Mouse (Mus musculus) lung, embryonic 15.5 days (tissue): ENCODE data around the gene Gnat2. TPM values are rescaled to one million over a fixed set of nuclear protein-coding genes. Genes with fewer than 3 reads are reported as not detected.

ENCODE experiments used
- ATAC-seq: fragments of 200-750 bp; cut with Nextera tagmentation; 2 replicates; pipeline ENCODE4 v1.8.0; 2017; ENCODE audit warnings: moderate number of reproducible peaks, borderline replicate concordance; ENCODE audit not compliant: low FRiP score, low TSS enrichment; ENCODE audit errors: extremely low read depth
- H3K27ac ChIP-seq: fragments of 300-500 bp; sonication (generic); 2 replicates; pipeline ENCODE4 v1.5.1; 2015; ENCODE audit warnings: moderate library complexity, mild to moderate bottlenecking, inconsistent platforms
- H3K27me3 ChIP-seq: fragments of 300-500 bp; sonication (generic); 2 replicates; pipeline ENCODE4 v1.6.1; 2015; ENCODE audit warnings: inconsistent platforms
- H3K36me3 ChIP-seq: fragments of 300-500 bp; sonication (generic); 2 replicates; pipeline ENCODE4 v1.6.1; 2015; ENCODE audit warnings: inconsistent platforms
- H3K4me1 ChIP-seq: fragments of 300-500 bp; sonication (generic); 2 replicates; pipeline ENCODE4 v1.6.1; 2015; ENCODE audit warnings: inconsistent platforms
- H3K4me2 ChIP-seq: fragments of 300-500 bp; sonication (generic); 2 replicates; pipeline ENCODE4 v1.6.1; 2015; ENCODE audit warnings: inconsistent platforms, mild to moderate bottlenecking, moderate library complexity
- H3K4me3 ChIP-seq: fragments of 300-500 bp; sonication (generic); 2 replicates; pipeline ENCODE4 v1.5.1; 2015; ENCODE audit warnings: mild to moderate bottlenecking, inconsistent platforms
- H3K9ac ChIP-seq: fragments of 300-500 bp; sonication (generic); 2 replicates; pipeline ENCODE4 v1.6.1; 2015; ENCODE audit warnings: inconsistent platforms
- H3K9me3 ChIP-seq: fragments of 300-500 bp; sonication (generic); 2 replicates; pipeline ENCODE4 v1.6.1; 2016; ENCODE audit warnings: inconsistent platforms
- WGBS: fragments of 180-500 bp; shearing (Covaris S2); methylation state at CpG from one replicate; pipeline ENCODE4 v1.1.7; 2015; 5-methylcytosine and 5-hydroxymethylcytosine counted together
- polyA plus RNA-seq: library from polyadenylated mRNA; unstranded; fragments of >200 nt; fragmentation: Nextera tagmentation; extraction: Ambion mirVana; gene quantifications from 2 replicates; pipeline ENCODE4 v1.2.1, GENCODE M21; 2015

The Gnat2 gene
- polyA plus RNA-seq, 1 experiment from 2014 or later = 0.96 TPM

- Histone ChIP-seq H3K4me3 (no peak overlapping the region), H3K9me3 (no peaks in the 10 kb centered on the region), H3K27ac (no peak overlapping the region), H3K36me3 (no peaks in the 10 kb centered on the region), H3K9ac (no peak overlapping the region), H3K27me3 (no peaks in the 10 kb centered on the region), H3K4me1 (no peaks in the 10 kb centered on the region), H3K4me2 (no peak overlapping the region)
- WGBS = 69% methylated on average over 10 of the region's 10 CpGs
- ATAC-seq = peak; percentile 49; the same call in 1 of the 2 replicates
Measured at GRCm38 (mm10) chr3:108096726-108097125, 4.1 kb downstream of the Gnat2 start.

DNA sequence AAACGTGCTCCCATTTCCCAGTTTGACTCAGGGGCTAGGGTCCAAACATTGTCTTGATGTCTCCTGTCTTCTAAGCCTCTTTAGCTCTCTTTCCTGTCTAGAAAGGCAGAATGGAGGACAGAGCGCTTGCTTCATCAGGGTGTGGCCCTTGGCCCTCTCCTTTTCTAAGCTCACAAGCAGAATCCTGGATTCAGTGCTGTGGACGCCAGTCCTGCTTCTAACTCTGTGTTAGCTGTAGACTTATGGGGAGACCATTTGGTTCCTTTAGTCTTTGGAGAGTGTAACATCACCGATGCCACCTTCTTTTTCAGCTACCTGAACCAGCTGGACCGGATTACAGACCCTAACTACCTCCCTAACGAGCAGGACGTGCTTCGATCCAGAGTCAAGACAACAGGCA is 5.1 kb downstream of the Gnat2 start:
- no peaks in the 10 kb centered on the region for H3K36me3 ChIP-seq
- H3K4me2 ChIP-seq = no peak overlapping the region
- no peak overlapping the region for H3K9ac ChIP-seq
- no peaks in the 10 kb centered on the region for H3K9me3 ChIP-seq
- H3K27ac ChIP-seq = no peak overlapping the region
- ATAC-seq = no peak
- no peak overlapping the region for H3K4me3 ChIP-seq
- H3K4me1 ChIP-seq = no peaks in the 10 kb centered on the region
- WGBS = 85% methylated on average over 8 of the region's 8 CpGs
- no peaks in the 10 kb centered on the region for H3K27me3 ChIP-seq

DNA sequence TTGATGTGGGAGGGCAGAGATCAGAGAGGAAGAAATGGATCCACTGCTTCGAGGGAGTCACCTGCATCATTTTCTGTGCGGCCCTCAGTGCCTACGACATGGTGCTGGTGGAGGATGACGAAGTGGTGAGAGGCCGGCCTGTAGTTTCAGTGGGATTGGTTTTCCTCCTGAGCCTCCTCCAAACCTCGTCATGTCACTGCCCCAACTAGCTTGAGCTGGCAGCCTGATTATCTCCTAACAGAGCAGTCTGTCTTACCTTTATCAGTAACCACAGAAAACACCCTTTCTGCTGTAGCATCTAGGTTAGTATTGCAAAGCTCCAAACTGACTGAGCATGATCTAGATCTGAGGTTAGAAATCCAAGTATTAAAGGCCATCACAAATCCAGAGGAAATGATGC is 5.7 kb downstream of the Gnat2 start:
- WGBS = 78% methylated on average over 6 of the region's 6 CpGs
- ATAC-seq = no peak
- Histone ChIP-seq H3K4me3 (no peak overlapping the region), H3K9ac (no peak overlapping the region), H3K27me3 (no peaks in the 10 kb centered on the region), H3K4me1 (no peaks in the 10 kb centered on the region), H3K9me3 (no peaks in the 10 kb centered on the region), H3K4me2 (no peak overlapping the region), H3K27ac (no peak overlapping the region), H3K36me3 (no peaks in the 10 kb centered on the region)

DNA sequence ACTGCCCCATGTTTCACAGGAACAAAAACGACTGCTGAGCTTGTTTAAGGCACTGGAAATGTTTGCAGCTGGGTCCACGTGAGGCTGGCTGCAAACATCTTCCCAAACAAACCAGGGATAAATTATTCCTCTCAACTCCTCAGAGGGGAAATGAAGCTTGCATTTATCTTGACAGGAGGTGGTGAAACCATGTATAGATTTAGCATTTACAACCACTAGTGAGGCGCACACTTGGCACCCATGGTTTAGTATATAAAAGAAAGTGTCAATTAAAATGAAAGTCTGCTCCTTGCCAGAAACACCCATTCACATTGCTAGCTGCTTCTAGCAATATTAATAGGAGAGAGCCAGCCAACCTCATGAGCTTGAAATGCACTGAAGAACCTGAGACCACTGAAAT is 9.0 kb downstream of the Gnat2 start:
- H3K27ac ChIP-seq = no peak overlapping the region
- no peak overlapping the region for H3K4me2 ChIP-seq
- no peaks in the 10 kb centered on the region for H3K9me3 ChIP-seq
- 36% methylated on average over 3 of the region's 3 CpGs for whole genome bisulfite sequencing
- no peak overlapping the region for H3K9ac ChIP-seq
- H3K27me3 ChIP-seq = no peaks in the 10 kb centered on the region
- no peak overlapping the region for H3K4me3 ChIP-seq
- peaks cover 13% of the 10 kb centered on the region; the same call in 1 of the 2 replicates for H3K36me3 ChIP-seq
- no peaks in the 10 kb centered on the region for H3K4me1 ChIP-seq
- no peak for ATAC-seq

- Histone ChIP-seq H3K36me3 (peaks cover 17% of the 10 kb centered on the region; the same call in 1 of the 2 replicates), H3K4me1 (no peaks in the 10 kb centered on the region), H3K27ac (no peak overlapping the region), H3K4me2 (no peak overlapping the region), H3K4me3 (no peak overlapping the region), H3K27me3 (no peaks in the 10 kb centered on the region), H3K9me3 (no peaks in the 10 kb centered on the region), H3K9ac (no peak overlapping the region)
- ATAC-seq = no peak
- 83% methylated on average over 6 of the region's 6 CpGs for WGBS
Measured at GRCm38 (mm10) chr3:108102075-108102474, 9.5 kb downstream of the Gnat2 start.

GRCm38 (mm10) chr3:108105281-108105680 is 12.7 kb downstream of the Gnat2 start:
- Histone ChIP-seq H3K9me3 (no peaks in the 10 kb centered on the region), H3K27ac (no peak overlapping the region), H3K4me3 (no peak overlapping the region), H3K27me3 (no peaks in the 10 kb centered on the region), H3K4me1 (no peaks in the 10 kb centered on the region), H3K9ac (no peak overlapping the region), H3K4me2 (no peak overlapping the region), H3K36me3 (peaks cover 40% of the 10 kb centered on the region)
- ATAC-seq = no peak
- 70% methylated on average over 3 of the region's 3 CpGs for WGBS

DNA sequence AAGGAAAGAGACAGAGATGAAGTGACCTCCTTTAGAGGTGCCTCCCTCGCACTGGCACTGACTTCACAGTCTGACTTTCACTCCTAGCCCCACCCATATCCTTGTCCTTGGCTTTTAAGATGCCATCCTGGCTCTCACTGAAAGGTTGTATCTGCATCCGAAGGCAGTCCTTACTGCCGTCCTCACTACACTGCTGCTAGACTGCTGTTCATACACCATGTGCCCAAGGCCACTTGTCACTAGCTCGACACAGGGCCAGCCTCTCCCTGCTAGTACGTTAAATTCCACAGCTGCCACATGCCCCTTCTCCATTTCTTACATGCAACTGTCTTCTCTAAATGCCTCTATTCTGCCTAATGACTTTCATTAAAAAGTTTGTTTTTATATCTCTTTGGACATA is 18.7 kb downstream of the Gnat2 start:
- no peak overlapping the region for H3K4me3 ChIP-seq
- no peak overlapping the region for H3K27ac ChIP-seq
- H3K4me1 ChIP-seq = no peaks in the 10 kb centered on the region
- H3K4me2 ChIP-seq = no peak overlapping the region
- peaks cover 64% of the 10 kb centered on the region for H3K36me3 ChIP-seq
- no peak overlapping the region for H3K9ac ChIP-seq
- H3K9me3 ChIP-seq = no peaks in the 10 kb centered on the region
- no peak for ATAC-seq
- WGBS = 72% methylated on average over 5 of the region's 5 CpGs
- H3K27me3 ChIP-seq = no peaks in the 10 kb centered on the region

DNA sequence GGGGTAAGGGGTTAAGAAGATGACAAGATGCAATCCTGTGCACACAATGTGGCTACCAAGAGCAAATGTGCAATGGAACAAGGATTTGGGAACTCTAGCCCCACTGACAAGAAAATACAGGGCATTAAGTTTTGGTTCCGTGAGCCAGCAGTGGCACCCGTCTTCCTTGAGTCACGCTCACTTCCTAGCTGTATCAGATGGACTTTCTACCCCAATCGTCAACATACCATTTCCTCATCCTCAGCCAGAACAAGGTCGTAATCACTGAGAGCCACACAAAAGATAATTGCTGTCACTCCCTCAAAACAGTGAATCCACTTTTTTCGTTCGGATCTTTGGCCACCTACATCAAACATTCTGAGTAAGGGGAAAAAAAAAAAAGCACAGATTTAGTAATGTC is 19.7 kb downstream of the Gnat2 start:
- Histone ChIP-seq H3K4me1 (no peaks in the 10 kb centered on the region), H3K36me3 (peaks cover 59% of the 10 kb centered on the region), H3K27me3 (no peaks in the 10 kb centered on the region), H3K4me3 (no peak overlapping the region), H3K9ac (no peak overlapping the region), H3K4me2 (no peak overlapping the region), H3K9me3 (no peaks in the 10 kb centered on the region), H3K27ac (no peak overlapping the region)
- 81% methylated on average over 7 of the region's 7 CpGs for WGBS
- no peak for ATAC-seq

GRCm38 (mm10) chr3:108112666-108113065 is 20.1 kb downstream of the Gnat2 start:
- Histone ChIP-seq H3K27ac (no peak overlapping the region), H3K9me3 (no peaks in the 10 kb centered on the region), H3K4me3 (no peak overlapping the region), H3K4me1 (no peaks in the 10 kb centered on the region), H3K27me3 (no peaks in the 10 kb centered on the region), H3K36me3 (peaks cover 62% of the 10 kb centered on the region), H3K9ac (no peak overlapping the region), H3K4me2 (no peak overlapping the region)
- WGBS = 81% methylated on average over 4 of the region's 4 CpGs
- ATAC-seq = no peak

- Histone ChIP-seq H3K27me3 (no peaks in the 10 kb centered on the region), H3K4me2 (no peak overlapping the region), H3K9me3 (no peaks in the 10 kb centered on the region), H3K9ac (no peak overlapping the region), H3K36me3 (peaks cover 57% of the 10 kb centered on the region), H3K27ac (no peak overlapping the region), H3K4me3 (no peak overlapping the region), H3K4me1 (no peaks in the 10 kb centered on the region)
- 84% methylated on average over 7 of the region's 7 CpGs for WGBS
- no peak for ATAC-seq
Measured at GRCm38 (mm10) chr3:108113591-108114289, 21.2 kb downstream of the Gnat2 start.

DNA sequence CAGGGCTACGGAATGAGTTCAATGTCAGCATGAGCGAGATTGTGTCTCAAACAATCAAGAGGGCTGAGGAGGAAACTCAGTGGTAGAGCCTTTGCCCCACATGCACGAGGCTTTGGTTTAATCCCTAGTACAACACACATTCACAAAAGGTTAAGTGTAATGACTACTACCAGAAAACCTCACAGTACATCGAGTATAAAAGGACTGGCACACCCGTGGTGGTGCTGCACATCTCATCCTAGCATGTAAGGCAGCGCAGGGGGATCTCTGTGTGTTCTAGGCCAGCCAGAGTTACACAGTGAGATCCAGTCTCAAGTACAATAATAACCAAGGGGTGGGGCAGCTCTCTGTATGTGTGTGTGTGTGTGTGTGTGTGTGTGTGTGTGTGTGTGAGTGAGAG is 24.9 kb downstream of the Gnat2 start:
- H3K27ac ChIP-seq = no peak overlapping the region
- H3K4me3 ChIP-seq = no peak overlapping the region
- no peak for ATAC-seq
- no peak overlapping the region for H3K9ac ChIP-seq
- no peaks in the 10 kb centered on the region for H3K9me3 ChIP-seq
- WGBS = 87% methylated on average over 6 of the region's 6 CpGs
- no peak overlapping the region for H3K4me2 ChIP-seq
- no peaks in the 10 kb centered on the region for H3K27me3 ChIP-seq
- H3K4me1 ChIP-seq = no peaks in the 10 kb centered on the region
- peaks cover 39% of the 10 kb centered on the region for H3K36me3 ChIP-seq

GRCm38 (mm10) chr3:108121101-108121500 is 28.5 kb downstream of the Gnat2 start:
- H3K4me2 ChIP-seq = no peak overlapping the region
- H3K9me3 ChIP-seq = no peaks in the 10 kb centered on the region
- no peaks in the 10 kb centered on the region for H3K4me1 ChIP-seq
- WGBS = 72% methylated on average over 3 of the region's 3 CpGs
- no peak overlapping the region for H3K9ac ChIP-seq
- peaks cover 28% of the 10 kb centered on the region for H3K36me3 ChIP-seq
- no peak overlapping the region for H3K4me3 ChIP-seq
- no peak overlapping the region for H3K27ac ChIP-seq
- no peaks in the 10 kb centered on the region for H3K27me3 ChIP-seq
- ATAC-seq = no peak

DNA sequence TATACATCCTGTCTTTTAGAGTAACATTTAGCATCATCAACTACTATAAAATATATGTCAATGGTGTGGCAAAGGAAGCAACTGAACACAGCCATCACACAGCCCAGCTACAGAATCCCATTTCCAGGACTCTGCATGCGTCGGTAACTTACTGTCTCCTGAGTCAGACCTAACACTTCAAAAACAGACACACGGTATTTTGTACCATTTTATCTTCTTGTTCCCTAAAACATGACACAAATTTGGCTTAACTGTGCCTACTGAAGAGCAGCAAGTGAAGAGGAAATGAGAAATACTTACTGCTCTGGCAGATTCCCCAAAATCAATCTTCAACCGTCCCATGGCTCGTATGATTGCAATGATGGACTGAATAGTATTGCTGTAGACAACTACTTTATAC is 30.7 kb downstream of the Gnat2 start:
- Histone ChIP-seq H3K4me1 (no peaks in the 10 kb centered on the region), H3K9me3 (no peaks in the 10 kb centered on the region), H3K4me2 (no peak overlapping the region), H3K9ac (no peak overlapping the region), H3K27me3 (no peaks in the 10 kb centered on the region), H3K4me3 (no peak overlapping the region), H3K36me3 (peaks cover 20% of the 10 kb centered on the region), H3K27ac (no peak overlapping the region)
- 75% methylated on average over 5 of the region's 5 CpGs for WGBS
- no peak for ATAC-seq
